Mouse (Mus musculus) limb, embryonic 13.5 days (tissue): ENCODE data around the gene Gdf15. TPM values are rescaled to one million over a fixed set of nuclear protein-coding genes. Genes with fewer than 3 reads are reported as not detected.

ENCODE experiments used
- ATAC-seq: fragments of 200-750 bp; cut with Nextera tagmentation; 2 replicates; pipeline ENCODE4 v1.8.0; 2017; ENCODE audit warnings: low read depth, moderate number of reproducible peaks, moderate TSS enrichment; ENCODE audit not compliant: low FRiP score
- H3K27ac ChIP-seq: fragments of 300-500 bp; sonication (generic); 2 replicates; pipeline ENCODE4 v1.5.1; 2015; ENCODE audit warnings: inconsistent platforms, mild to moderate bottlenecking, moderate library complexity
- H3K27me3 ChIP-seq: fragments of 300-500 bp; sonication (generic); 2 replicates; pipeline ENCODE4 v1.6.1; 2015; ENCODE audit warnings: mild to moderate bottlenecking, inconsistent platforms
- H3K36me3 ChIP-seq: fragments of 300-500 bp; sonication (generic); 2 replicates; pipeline ENCODE4 v1.6.1; 2015; ENCODE audit warnings: inconsistent platforms, mild to moderate bottlenecking, moderate library complexity
- H3K4me1 ChIP-seq: fragments of 300-500 bp; sonication (generic); 2 replicates; pipeline ENCODE4 v1.6.1; 2015; ENCODE audit warnings: inconsistent platforms
- H3K4me2 ChIP-seq: fragments of 300-500 bp; sonication (generic); replicated peaks from 2 replicates; pipeline ENCODE4 v1.6.1; 2015; ENCODE audit warnings: inconsistent platforms, mild to moderate bottlenecking, moderate library complexity
- H3K4me3 ChIP-seq: fragments of 300-500 bp; sonication (generic); 2 replicates; pipeline ENCODE4 v1.5.1; 2015; ENCODE audit warnings: moderate library complexity, mild to moderate bottlenecking, inconsistent platforms
- H3K9ac ChIP-seq: fragments of 300-500 bp; sonication (generic); 2 replicates; pipeline ENCODE4 v1.6.1; 2015; ENCODE audit warnings: mild to moderate bottlenecking, inconsistent platforms
- H3K9me3 ChIP-seq: fragments of 300-500 bp; sonication (generic); 2 replicates; pipeline ENCODE4 v1.6.1; 2016; ENCODE audit warnings: inconsistent platforms
- WGBS: fragments of 180-500 bp; shearing (Covaris S2); methylation state at CpG from one replicate; pipeline ENCODE4 v1.1.7; 2015; 5-methylcytosine and 5-hydroxymethylcytosine counted together
- polyA plus RNA-seq: library from polyadenylated mRNA; unstranded; fragments of >200 nt; fragmentation: Nextera tagmentation; extraction: Ambion mirVana; gene quantifications from 2 replicates; pipeline ENCODE4 v1.2.1, GENCODE M21; 2015

Gdf15 gene
- polyA plus RNA-seq, 1 experiment from 2014 or later: not detected

- no peaks in the 10 kb centered on the region for H3K9me3 ChIP-seq
- H3K27me3 ChIP-seq: no peaks in the 10 kb centered on the region
- H3K36me3 ChIP-seq: peaks cover 5% of the 10 kb centered on the region; the same call in 1 of the 2 replicates
- peak overlapping the region; percentile 99 for H3K27ac ChIP-seq
- H3K4me3 ChIP-seq: peak overlapping the region; percentile 78
- H3K9ac ChIP-seq: peak overlapping the region; percentile 72
- ATAC-seq: peak; percentile 74
- peak overlapping the region; percentile 91 for H3K4me2 ChIP-seq
- H3K4me1 ChIP-seq: peaks cover 43% of the 10 kb centered on the region
- WGBS: under 1% methylated on average over 31 of the region's 39 CpGs
Measured at GRCm38 (mm10) chr8:70609368-70609848, 22.8 kb downstream of the Gdf15 start.

- Histone ChIP-seq H3K9ac (peak within 1 kb of the TSS; percentile 91), H3K4me1 (peaks cover 43% of the 10 kb centered on the region), H3K4me2 (peak within 1 kb of the TSS; percentile 91), H3K36me3 (peaks cover 5% of the 10 kb centered on the region; the same call in 1 of the 2 replicates), H3K4me3 (peak within 1 kb of the TSS; percentile 78), H3K27me3 (no peaks in the 10 kb centered on the region), H3K9me3 (no peaks in the 10 kb centered on the region), H3K27ac (peak within 1 kb of the TSS; percentile 99)
- ATAC-seq: no peak; the same call in 1 of the 2 replicates
- 4% methylated on average over 26 of the region's 26 CpGs for WGBS
Measured at GRCm38 (mm10) chr8:70608749-70609367, 23.4 kb downstream of the Gdf15 start, which contains the start of gene Ssbp4. Gene Ssbp4, minus strand, starts transcription at chr8:70608872.

GRCm38 (mm10) chr8:70607898-70608748, 24.1 kb downstream of the Gdf15 start:
- Histone ChIP-seq H3K36me3 (peaks cover 7% of the 10 kb centered on the region), H3K9me3 (no peaks in the 10 kb centered on the region), H3K27ac (peak overlapping the region; percentile 99), H3K9ac (peak overlapping the region; percentile 91), H3K27me3 (no peaks in the 10 kb centered on the region), H3K4me3 (peak overlapping the region; percentile 78), H3K4me1 (peaks cover 43% of the 10 kb centered on the region), H3K4me2 (peak overlapping the region; percentile 91)
- no peak for ATAC-seq
- 1% methylated on average over 76 of the region's 84 CpGs for WGBS

GRCm38 (mm10) chr8:70607603-70607897, 24.7 kb downstream of the Gdf15 start:
- WGBS: 17% methylated on average over 6 of the region's 6 CpGs
- Histone ChIP-seq H3K27ac (peak overlapping the region; percentile 99; the same call in 1 of the 2 replicates), H3K9ac (peak overlapping the region; percentile 91), H3K4me3 (peak overlapping the region; percentile 78), H3K4me1 (peaks cover 43% of the 10 kb centered on the region), H3K27me3 (no peaks in the 10 kb centered on the region), H3K36me3 (peaks cover 13% of the 10 kb centered on the region), H3K9me3 (no peaks in the 10 kb centered on the region), H3K4me2 (peak overlapping the region; percentile 91)
- ATAC-seq: no peak

GRCm38 (mm10) chr8:70606780-70607602, 25.3 kb downstream of the Gdf15 start:
- H3K9ac ChIP-seq: peak overlapping the region; percentile 91
- peak overlapping the region; percentile 99; the same call in 1 of the 2 replicates for H3K27ac ChIP-seq
- H3K4me1 ChIP-seq: peaks cover 43% of the 10 kb centered on the region
- no peak for ATAC-seq
- peak overlapping the region; percentile 78 for H3K4me3 ChIP-seq
- peaks cover 2% of the 10 kb centered on the region; the same call in 1 of the 2 replicates for H3K9me3 ChIP-seq
- no peaks in the 10 kb centered on the region for H3K27me3 ChIP-seq
- peak overlapping the region; percentile 91 for H3K4me2 ChIP-seq
- peaks cover 18% of the 10 kb centered on the region for H3K36me3 ChIP-seq
- WGBS: 52% methylated on average over 18 of the region's 18 CpGs

- WGBS: 87% methylated on average over 9 of the region's 9 CpGs
- peaks cover 5% of the 10 kb centered on the region; the same call in 1 of the 2 replicates for H3K9me3 ChIP-seq
- no peak for ATAC-seq
- H3K36me3 ChIP-seq: peaks cover 22% of the 10 kb centered on the region
- H3K27me3 ChIP-seq: no peaks in the 10 kb centered on the region
- H3K27ac ChIP-seq: no peak overlapping the region
- peaks cover 44% of the 10 kb centered on the region for H3K4me1 ChIP-seq
- peak overlapping the region; percentile 91 for H3K9ac ChIP-seq
- H3K4me3 ChIP-seq: peak overlapping the region; percentile 78; the same call in 1 of the 2 replicates
- H3K4me2 ChIP-seq: peak overlapping the region; percentile 91
Measured at GRCm38 (mm10) chr8:70605871-70606779, 26.1 kb downstream of the Gdf15 start.

- Histone ChIP-seq H3K9ac (0 out of 2 replicates have a peak overlapping the region, but pooled peaks have one; percentile 45), H3K9me3 (peaks cover 5% of the 10 kb centered on the region; the same call in 1 of the 2 replicates), H3K4me2 (no peak overlapping the region), H3K4me3 (no peak overlapping the region), H3K27me3 (no peaks in the 10 kb centered on the region), H3K4me1 (peaks cover 52% of the 10 kb centered on the region), H3K36me3 (peaks cover 28% of the 10 kb centered on the region), H3K27ac (no peak overlapping the region)
- ATAC-seq: no peak
- 82% methylated on average over 7 of the region's 7 CpGs for WGBS
Measured at GRCm38 (mm10) chr8:70604558-70604957, 27.7 kb downstream of the Gdf15 start.

GRCm38 (mm10) chr8:70602139-70602811, 30.0 kb downstream of the Gdf15 start:
- no peak overlapping the region for H3K4me2 ChIP-seq
- peaks cover 32% of the 10 kb centered on the region for H3K36me3 ChIP-seq
- 92% methylated on average over 13 of the region's 13 CpGs for WGBS
- no peak overlapping the region for H3K27ac ChIP-seq
- no peak for ATAC-seq
- H3K9me3 ChIP-seq: peaks cover 5% of the 10 kb centered on the region; the same call in 1 of the 2 replicates
- no peaks in the 10 kb centered on the region for H3K27me3 ChIP-seq
- no peak overlapping the region for H3K9ac ChIP-seq
- peaks cover 57% of the 10 kb centered on the region for H3K4me1 ChIP-seq
- H3K4me3 ChIP-seq: no peak overlapping the region

- H3K4me1 ChIP-seq: peaks cover 56% of the 10 kb centered on the region
- under 1% methylated on average over 24 of the region's 26 CpGs for WGBS
- H3K9me3 ChIP-seq: peaks cover 5% of the 10 kb centered on the region; the same call in 1 of the 2 replicates
- H3K9ac ChIP-seq: no peak overlapping the region
- ATAC-seq: peak; percentile 19; the same call in 1 of the 2 replicates
- peak overlapping the region; percentile 20 for H3K4me3 ChIP-seq
- H3K4me2 ChIP-seq: peak overlapping the region; percentile 58
- H3K27ac ChIP-seq: peak overlapping the region; percentile 64
- H3K27me3 ChIP-seq: no peaks in the 10 kb centered on the region
- H3K36me3 ChIP-seq: peaks cover 42% of the 10 kb centered on the region
Measured at GRCm38 (mm10) chr8:70601271-70601649, 31.0 kb downstream of the Gdf15 start.

GRCm38 (mm10) chr8:70600473-70601270, 31.6 kb downstream of the Gdf15 start:
- Histone ChIP-seq H3K4me2 (peak overlapping the region; percentile 58), H3K4me3 (peak overlapping the region; percentile 20), H3K36me3 (peaks cover 48% of the 10 kb centered on the region), H3K27me3 (no peaks in the 10 kb centered on the region), H3K4me1 (peaks cover 57% of the 10 kb centered on the region), H3K9ac (peak overlapping the region; percentile 20; the same call in 1 of the 2 replicates), H3K9me3 (peaks cover 5% of the 10 kb centered on the region; the same call in 1 of the 2 replicates), H3K27ac (peak overlapping the region; percentile 64)
- ATAC-seq: no peak
- 21% methylated on average over 10 of the region's 10 CpGs for WGBS
